Mouse (Mus musculus) 3T3-L1 (cell line): Measurements from ENCODE around the gene Dzip1.

ENCODE experiments used
- DNase-seq: peaks from one replicate; pipeline ENCODE4 v3.0.0-alpha.2; 2015; ENCODE audit warnings: low read depth, low spot score

Gene Dzip1

DNA sequence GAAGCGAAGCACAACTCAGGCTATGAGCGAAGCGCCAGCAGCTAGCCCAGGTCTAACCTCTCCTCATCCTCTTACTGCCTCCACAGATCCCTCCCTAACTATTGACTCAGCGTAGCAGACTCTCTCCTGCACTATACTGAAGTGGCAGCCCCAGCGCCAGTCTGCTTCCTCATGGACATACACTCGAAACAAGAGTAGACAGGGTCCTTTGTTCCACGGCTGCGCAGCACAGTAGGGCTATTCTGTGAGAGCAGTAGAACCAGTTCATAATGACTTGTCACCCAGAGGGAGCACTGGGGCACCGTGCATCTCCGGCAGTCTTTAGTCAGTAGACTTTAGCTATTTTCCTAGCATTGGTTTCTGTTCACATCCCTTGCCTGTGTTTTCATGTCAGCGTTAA lies 89.1 kb downstream of the Dzip1 start:
- no peak for DNase-seq

DNA sequence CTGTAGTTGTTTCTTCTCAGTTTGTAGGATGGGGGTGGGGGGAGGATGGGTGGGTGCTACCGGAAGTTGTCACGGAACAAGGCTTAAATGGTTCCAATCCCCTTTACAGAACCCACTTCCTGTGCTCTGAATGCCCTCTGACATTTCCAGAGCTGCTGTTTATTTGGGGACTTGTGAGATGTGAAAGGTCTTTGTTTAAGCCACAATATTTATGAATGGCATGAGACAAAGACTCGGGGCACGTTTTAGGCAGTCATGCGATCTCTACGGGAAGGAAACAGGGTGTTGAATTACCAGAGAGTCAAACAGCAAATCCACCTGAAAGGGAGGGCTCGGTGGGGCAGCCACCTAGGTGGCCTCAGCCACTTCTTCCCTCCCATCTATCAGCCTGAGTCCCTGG lies 90.9 kb downstream of the Dzip1 start:
- no peak for DNase-seq

DNA sequence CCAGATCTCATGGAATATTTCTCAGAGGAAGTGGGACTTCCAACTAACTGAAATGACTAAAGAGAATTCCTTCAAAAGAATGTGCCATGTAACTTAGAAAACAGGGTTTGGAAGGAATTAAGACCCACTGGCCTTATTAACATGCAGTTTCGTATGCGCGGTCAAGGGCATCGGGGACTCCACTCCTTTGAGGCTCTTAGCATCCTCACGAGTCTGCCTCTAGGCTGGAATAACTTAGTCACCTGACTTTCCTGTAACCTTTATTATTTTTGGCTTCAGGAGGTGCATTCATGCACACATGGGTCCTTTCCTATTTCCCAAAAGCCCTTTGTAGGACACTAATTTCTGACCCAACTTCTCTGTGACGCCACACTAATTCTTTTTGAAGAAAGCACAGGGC lies 92.0 kb downstream of the Dzip1 start:
- DNase-seq, result no peak

DNA sequence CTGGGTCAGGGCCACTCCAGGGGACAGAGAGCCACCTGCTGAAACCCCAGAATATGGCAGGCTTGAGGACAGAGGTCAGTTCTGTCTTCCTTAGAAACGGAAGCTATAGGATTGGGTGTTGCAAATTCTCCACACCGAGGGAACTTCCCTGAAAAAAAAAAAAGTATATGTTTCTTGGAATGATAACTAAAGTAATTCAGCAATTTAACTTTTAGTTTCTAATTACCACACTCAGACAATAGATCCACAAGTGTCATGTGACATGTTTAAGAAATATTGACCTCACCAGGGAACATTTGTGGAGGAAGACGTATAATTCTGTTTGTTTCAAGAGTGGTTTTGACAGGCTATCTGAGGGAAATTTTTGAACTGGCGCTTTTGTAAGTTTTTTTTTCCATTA lies 93.7 kb downstream of the Dzip1 start:
- no peak for DNase-seq

DNA sequence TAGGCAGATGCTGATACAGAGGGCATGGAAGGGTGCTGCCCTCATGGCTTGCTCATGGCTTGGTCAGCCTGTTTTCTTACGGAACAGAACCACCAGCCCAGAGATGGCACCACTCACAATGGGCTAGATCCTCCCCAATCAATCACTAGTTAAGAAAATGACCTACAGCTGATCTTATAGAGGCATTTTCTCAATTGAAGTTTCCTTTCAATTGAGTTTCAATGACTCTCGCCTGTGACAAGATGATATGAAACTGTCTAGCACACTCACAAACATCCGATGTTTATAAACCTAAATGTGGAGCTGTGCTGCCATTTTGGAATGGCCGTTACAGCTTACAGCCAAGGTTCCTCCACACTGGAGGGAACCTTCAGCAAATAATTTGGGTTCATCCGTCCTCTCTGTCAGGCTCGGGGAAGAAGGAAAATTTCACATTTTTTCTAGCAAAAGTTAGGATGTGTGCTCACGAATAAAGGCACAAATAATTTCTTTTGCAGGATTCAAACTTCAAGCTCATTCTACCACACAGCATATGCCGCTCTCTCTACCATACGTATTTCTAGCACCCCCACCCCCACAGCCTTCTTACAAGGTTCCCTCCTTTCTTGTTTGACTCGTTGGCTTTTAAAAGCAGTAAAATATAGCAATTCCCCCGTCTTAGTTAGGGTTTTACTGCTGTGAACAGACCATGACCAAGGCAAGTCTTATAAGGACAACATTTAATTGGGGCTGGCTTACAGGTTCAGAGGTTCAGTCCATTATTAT lies 95.7 kb downstream of the Dzip1 start:
- no peak for DNase-seq

DNA sequence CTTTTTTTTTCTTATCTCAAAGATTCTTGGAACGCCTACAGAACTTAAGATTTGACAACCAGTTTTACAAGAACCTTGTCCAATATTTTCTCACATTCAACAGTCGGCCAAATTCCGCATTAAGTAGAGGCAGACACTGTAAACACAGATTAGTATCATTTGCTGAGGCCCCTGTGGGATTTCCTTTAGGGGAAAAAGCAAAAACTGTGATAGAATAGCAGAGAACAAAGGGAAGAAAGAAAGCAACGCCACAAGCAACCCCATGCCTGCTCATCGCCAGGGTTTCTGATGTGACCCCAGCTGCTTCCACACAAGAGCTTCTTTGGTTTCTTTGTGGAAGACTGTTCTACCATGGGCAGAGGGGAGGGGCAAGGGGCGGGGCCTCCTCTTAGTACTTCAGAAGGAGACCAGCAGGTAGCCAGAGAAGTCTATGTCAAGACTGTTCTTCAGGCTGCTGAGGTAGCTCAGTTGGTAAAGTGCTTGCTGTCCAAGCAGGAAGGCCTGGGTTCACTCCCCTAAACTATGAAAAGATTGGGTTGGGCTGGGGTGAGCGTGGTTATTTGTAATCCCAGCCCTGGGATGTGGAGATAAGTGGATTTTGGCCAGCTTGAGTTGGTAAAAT lies 97.9 kb downstream of the Dzip1 start:
- no peak for DNase-seq

DNA sequence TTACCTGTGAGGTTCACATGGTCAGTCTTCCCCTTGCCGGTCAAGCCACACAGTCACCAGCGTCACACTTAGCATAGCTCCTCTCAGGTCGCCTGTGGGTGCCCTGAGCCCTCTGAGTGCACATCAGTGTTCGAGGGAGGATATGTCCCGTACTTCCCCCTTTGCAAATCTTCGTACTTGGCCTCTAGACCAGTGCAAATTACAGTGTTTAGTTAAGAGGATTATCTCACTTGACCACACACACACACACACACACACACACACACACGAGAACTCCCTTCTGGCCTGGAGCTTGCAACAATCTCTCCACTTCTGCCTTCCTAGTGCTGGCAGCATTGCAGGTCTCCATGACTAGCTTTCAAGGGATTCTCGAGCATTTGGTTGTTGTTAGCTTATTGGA lies 98.9 kb downstream of the Dzip1 start:
- no peak for DNase-seq
